Mouse (Mus musculus) ES-Bruce4 (cell line): ENCODE results near the gene Anxa6. TPM values are rescaled to one million over a fixed set of nuclear protein-coding genes. Genes with fewer than 3 reads are reported as not detected.

Source experiments
- H3K27ac ChIP-seq: 2 replicates; pipeline ENCODE4 v1.5.1; 2012; ENCODE audit warnings: low read length, inconsistent platforms; ENCODE audit not compliant: insufficient read depth
- H3K27me3 ChIP-seq: 2 replicates; pipeline ENCODE4 v1.6.1; 2012; ENCODE audit warnings: mild to moderate bottlenecking, low read length, inconsistent platforms; ENCODE audit not compliant: control insufficient read depth, poor library complexity, insufficient read depth, severe bottlenecking
- H3K36me3 ChIP-seq: 2 replicates; pipeline ENCODE4 v1.6.1; 2012; ENCODE audit warnings: inconsistent platforms, mild to moderate bottlenecking, low read length, moderate library complexity; ENCODE audit not compliant: control insufficient read depth, poor library complexity, insufficient read depth, severe bottlenecking
- H3K4me1 ChIP-seq: one replicate; pipeline ENCODE4 v1.8.1; 2011; ENCODE audit warnings: low read length; ENCODE audit not compliant: control insufficient read depth, insufficient read depth
- H3K4me3 ChIP-seq: 2 replicates; pipeline ENCODE4 v1.5.1; 2011; ENCODE audit warnings: low read depth, mild to moderate bottlenecking, low read length
- H3K9ac ChIP-seq: 2 replicates; pipeline ENCODE4 v1.6.1; 2012; ENCODE audit warnings: low read depth, mild to moderate bottlenecking, inconsistent platforms; ENCODE audit not compliant: poor library complexity, severe bottlenecking
- H3K9me3 ChIP-seq: replicated peaks from 2 replicates; pipeline ENCODE4 v1.6.1; 2012; ENCODE audit warnings: mild to moderate bottlenecking, low read length, inconsistent platforms; ENCODE audit not compliant: control insufficient read depth, poor library complexity, insufficient read depth, severe bottlenecking
- CTCF ChIP-seq: IDR thresholded peaks from one replicate; pipeline ENCODE4 v1.8.1; 2011; ENCODE audit warnings: low read depth, low read length
- EP300 ChIP-seq: IDR thresholded peaks from 2 replicates; pipeline ENCODE4 v1.6.1; 2011; ENCODE audit warnings: low read depth, low read length; ENCODE audit not compliant: insufficient read depth
- POLR2A ChIP-seq: IDR thresholded peaks from one replicate; pipeline ENCODE4 v1.8.1; 2011; ENCODE audit warnings: low read length; ENCODE audit not compliant: insufficient read depth
- polyA plus RNA-seq: library from polyadenylated mRNA; stranded (reverse); fragments of >200 nt; gene quantifications from 2 replicates; pipeline ENCODE4 v1.2.4, GENCODE M21; 2011; ENCODE audit warnings: low read depth; ENCODE audit not compliant: missing spikeins, insufficient read depth, insufficient read length

The Anxa6 gene
- polyA plus RNA-seq, 1 experiment = 76.1 TPM

DNA sequence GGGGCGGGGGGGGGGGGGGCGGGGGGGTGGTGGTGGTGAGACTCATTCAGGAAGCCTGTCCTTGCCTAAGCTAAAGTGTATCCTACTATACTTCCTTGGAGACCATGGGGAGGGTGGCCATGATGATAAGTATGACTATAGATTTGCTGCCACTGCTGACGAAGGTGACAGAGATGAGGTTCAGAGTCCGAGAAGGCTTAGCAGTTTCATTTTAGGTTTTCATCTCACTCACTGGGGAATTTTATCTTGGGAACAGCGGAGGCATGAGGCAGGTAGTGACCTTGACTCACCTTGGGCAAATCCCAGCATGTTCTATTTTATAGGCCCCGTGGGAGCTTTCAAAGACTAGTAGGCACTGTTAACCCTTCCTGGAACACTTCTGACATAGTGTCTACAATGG lies 60.5 kb downstream of the Anxa6 start:
- H3K27ac ChIP-seq = 0 out of 2 replicates have a peak overlapping the region, but pooled peaks have one; percentile 65
- 0 out of 2 replicates have a peak, but pooled peaks cover 6% of the 10 kb centered on the region for H3K9me3 ChIP-seq
- peaks cover 8% of the 10 kb centered on the region for H3K4me1 ChIP-seq
- H3K27me3 ChIP-seq = no peaks in the 10 kb centered on the region
- TF ChIP-seq EP300 (no peak), POLR2A (no peak), CTCF (no peak)
- H3K9ac ChIP-seq = no peak overlapping the region
- no peak overlapping the region for H3K4me3 ChIP-seq
- H3K36me3 ChIP-seq = no peaks in the 10 kb centered on the region

DNA sequence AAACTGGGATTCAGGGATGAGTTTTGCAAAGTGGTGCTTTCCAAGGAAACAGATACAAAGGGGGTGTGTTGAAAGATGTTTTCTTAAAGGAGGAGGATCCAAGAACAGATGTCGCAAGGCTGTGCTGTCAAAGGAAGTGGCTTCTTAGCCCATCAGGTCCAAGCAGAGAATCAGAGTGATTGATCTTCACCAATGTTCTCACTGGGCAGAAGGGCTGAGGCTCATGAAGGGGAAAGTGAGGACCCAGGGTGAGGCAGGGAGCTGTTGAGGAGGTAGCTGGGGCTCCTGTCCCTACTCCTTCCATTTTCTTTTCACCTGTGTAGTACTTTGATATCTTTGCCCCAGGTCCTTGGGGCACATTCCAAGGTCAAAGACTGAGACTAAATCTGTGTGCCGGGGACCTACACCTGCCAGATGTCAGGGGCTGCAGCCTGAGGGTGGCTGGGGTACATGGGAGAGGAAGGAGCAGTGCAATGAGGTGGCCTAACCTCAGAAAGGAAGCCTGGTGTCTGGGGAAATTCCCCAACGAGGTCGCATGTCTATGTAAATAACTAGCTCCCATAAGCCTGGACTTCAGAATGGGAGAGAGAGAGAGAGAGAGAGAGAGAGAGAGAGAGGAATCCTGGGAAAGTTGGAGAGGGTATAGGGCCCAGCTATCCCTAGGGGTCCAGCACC lies 61.1 kb downstream of the Anxa6 start:
- Histone ChIP-seq H3K27me3 (no peaks in the 10 kb centered on the region), H3K36me3 (no peaks in the 10 kb centered on the region), H3K4me3 (no peak overlapping the region), H3K9me3 (0 out of 2 replicates have a peak, but pooled peaks cover 6% of the 10 kb centered on the region), H3K4me1 (peaks cover 8% of the 10 kb centered on the region), H3K27ac (peak overlapping the region; percentile 58), H3K9ac (no peak overlapping the region)
- TF ChIP-seq EP300 = no peak

- Histone ChIP-seq H3K27ac (peak overlapping the region; percentile 58), H3K9ac (no peak overlapping the region), H3K9me3 (0 out of 2 replicates have a peak, but pooled peaks cover 6% of the 10 kb centered on the region), H3K4me1 (peaks cover 8% of the 10 kb centered on the region), H3K36me3 (no peaks in the 10 kb centered on the region), H3K27me3 (no peaks in the 10 kb centered on the region), H3K4me3 (no peak overlapping the region)
- TF ChIP-seq POLR2A (no peak), CTCF (no peak), EP300 (no peak)
Measured at GRCm38 (mm10) chr11:54971365-54972048, 61.7 kb downstream of the Anxa6 start.

- Histone ChIP-seq H3K27ac (no peak overlapping the region), H3K27me3 (no peaks in the 10 kb centered on the region), H3K36me3 (no peaks in the 10 kb centered on the region), H3K9ac (no peak overlapping the region), H3K4me3 (no peak overlapping the region), H3K4me1 (peaks cover 12% of the 10 kb centered on the region), H3K9me3 (0 out of 2 replicates have a peak, but pooled peaks cover 6% of the 10 kb centered on the region)
- TF ChIP-seq CTCF = no peak
- TF ChIP-seq POLR2A = no peak
- no peak for TF ChIP-seq EP300
Measured at GRCm38 (mm10) chr11:54965234-54965633, 68.0 kb downstream of the Anxa6 start.

DNA sequence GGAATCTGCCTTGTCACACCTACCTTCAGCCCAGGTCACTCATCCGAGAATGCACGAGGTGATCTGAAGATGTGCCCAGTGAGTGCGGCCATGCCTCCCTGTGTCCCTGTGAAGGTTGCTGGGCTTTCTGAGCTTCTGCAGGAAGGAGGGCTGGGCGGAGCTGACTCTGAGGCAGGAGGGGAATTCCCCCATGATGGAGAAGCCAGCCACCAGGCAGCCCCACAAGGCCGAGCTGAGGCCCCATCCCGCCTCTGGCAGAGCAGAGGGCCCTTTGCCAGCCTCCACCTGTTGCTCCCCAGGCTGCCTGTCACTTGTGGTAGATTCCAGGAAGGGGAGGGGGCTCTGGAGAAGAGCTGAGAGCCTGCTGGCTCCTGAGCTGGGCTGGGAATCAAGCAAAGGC lies 70.4 kb downstream of the Anxa6 start, which contains the start of gene Tnip1:
Tnip1 (minus strand) TSS at position 108 of the 400 bp plus-strand sequence.
- H3K36me3 ChIP-seq = no peaks in the 10 kb centered on the region
- H3K27me3 ChIP-seq = no peaks in the 10 kb centered on the region
- no peak within 1 kb of the TSS; the same call in 1 of the 2 replicates for H3K9ac ChIP-seq
- peak within 1 kb of the TSS; percentile 37 for H3K4me3 ChIP-seq
- peak within 1 kb of the TSS; percentile 15; the same call in 1 of the 2 replicates for H3K27ac ChIP-seq
- peaks cover 17% of the 10 kb centered on the region for H3K4me1 ChIP-seq
- H3K9me3 ChIP-seq = no peaks in the 10 kb centered on the region
- TF ChIP-seq POLR2A (no peak), CTCF (no peak), EP300 (no peak)

DNA sequence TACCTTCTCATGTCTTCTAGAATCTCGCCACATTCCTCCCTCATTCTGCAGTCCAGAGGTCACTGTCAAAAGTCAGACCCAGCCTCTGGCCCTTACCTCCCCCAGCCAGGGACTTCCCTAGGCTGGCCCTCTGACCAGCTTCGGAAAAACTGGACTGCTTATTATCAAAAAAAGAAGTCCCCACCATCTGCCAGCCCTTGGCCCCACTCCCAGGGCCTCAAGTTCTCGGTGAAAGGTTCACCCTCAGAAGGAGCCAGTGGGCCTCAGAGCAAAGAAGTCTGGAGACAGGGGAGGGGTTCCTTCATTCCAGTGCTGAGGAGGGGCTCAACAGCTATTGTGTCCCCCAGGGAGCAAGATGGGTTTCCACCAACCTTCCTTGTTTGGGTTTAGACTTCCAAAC lies 71.3 kb downstream of the Anxa6 start:
- TF ChIP-seq POLR2A (no peak), CTCF (no peak), EP300 (no peak)
- peak overlapping the region; percentile 15; the same call in 1 of the 2 replicates for H3K27ac ChIP-seq
- no peaks in the 10 kb centered on the region for H3K9me3 ChIP-seq
- no peaks in the 10 kb centered on the region for H3K27me3 ChIP-seq
- H3K36me3 ChIP-seq = no peaks in the 10 kb centered on the region
- peaks cover 20% of the 10 kb centered on the region for H3K4me1 ChIP-seq
- no peak overlapping the region; the same call in 1 of the 2 replicates for H3K9ac ChIP-seq
- H3K4me3 ChIP-seq = no peak overlapping the region
